Mouse (Mus musculus): Measurements from ENCODE around the gene Klrb1c. TPM values are rescaled to one million over a fixed set of nuclear protein-coding genes. Genes with fewer than 3 reads are reported as not detected.
"Not testable (repeated sequence)": the region's sequence is repeated elsewhere in the genome, so short reads cannot be mapped to it uniquely, and the experiment has no call there.

Klrb1c gene
- total RNA-seq (2017) = 4.6 and 5.6 TPM in 2 replicates

- ATAC-seq (replicated peaks in 1 of 2; ENCODE audit: insufficient read depth in 1 of 2, low FRiP score in 2 of 2, low TSS enrichment in 1 of 2, low read depth in 1 of 2, poor library complexity in 2 of 2, severe bottlenecking in 2 of 2) = no peak
Observed at GRCm38 (mm10) chr6:128789115-128789514, at the start of gene Klrb1c. TSS of gene Klrb1c (minus strand) at chr6:128789215.

- ATAC-seq (replicated peaks in 1 of 2; ENCODE audit: insufficient read depth in 1 of 2, low FRiP score in 2 of 2, low TSS enrichment in 1 of 2, low read depth in 1 of 2, poor library complexity in 2 of 2, severe bottlenecking in 2 of 2) = no peak
Observed at GRCm38 (mm10) chr6:128837454-128838341, 48.7 kb upstream of the Klrb1c start.

DNA sequence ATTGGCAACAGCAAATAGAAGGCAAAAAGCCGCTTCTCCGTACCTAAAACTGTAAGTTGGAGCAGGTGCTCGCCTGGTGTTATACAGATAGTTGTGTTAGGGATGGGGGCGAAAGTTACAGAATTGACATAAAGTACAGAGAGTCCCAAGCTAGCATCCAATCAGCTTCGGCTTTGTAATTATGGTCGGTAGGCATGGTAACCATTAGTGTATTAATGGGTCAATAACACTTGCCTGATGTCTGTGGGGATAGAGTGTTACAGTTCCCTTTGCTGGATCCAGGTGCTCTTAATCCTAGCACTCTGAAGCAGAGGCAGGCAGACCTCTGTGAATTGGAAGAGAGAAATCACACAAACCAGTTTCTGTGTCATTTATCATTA is 47.9 kb upstream of the Klrb1c start:
- ATAC-seq (replicated peaks in 1 of 2; ENCODE audit: insufficient read depth in 1 of 2, low FRiP score in 2 of 2, low TSS enrichment in 1 of 2, low read depth in 1 of 2, poor library complexity in 2 of 2, severe bottlenecking in 2 of 2) = no peak

- ATAC-seq (replicated peaks in 1 of 2; ENCODE audit: insufficient read depth in 1 of 2, low FRiP score in 2 of 2, low TSS enrichment in 1 of 2, low read depth in 1 of 2, poor library complexity in 2 of 2, severe bottlenecking in 2 of 2) = peak; percentile 12 to 24; a peak in 2 of 4 replicates
Observed at GRCm38 (mm10) chr6:128836191-128836954, 47.4 kb upstream of the Klrb1c start.

GRCm38 (mm10) chr6:128835571-128835970 is 46.6 kb upstream of the Klrb1c start:
- ATAC-seq (replicated peaks in 1 of 2; ENCODE audit: insufficient read depth in 1 of 2, low FRiP score in 2 of 2, low TSS enrichment in 1 of 2, low read depth in 1 of 2, poor library complexity in 2 of 2, severe bottlenecking in 2 of 2) = no peak

DNA sequence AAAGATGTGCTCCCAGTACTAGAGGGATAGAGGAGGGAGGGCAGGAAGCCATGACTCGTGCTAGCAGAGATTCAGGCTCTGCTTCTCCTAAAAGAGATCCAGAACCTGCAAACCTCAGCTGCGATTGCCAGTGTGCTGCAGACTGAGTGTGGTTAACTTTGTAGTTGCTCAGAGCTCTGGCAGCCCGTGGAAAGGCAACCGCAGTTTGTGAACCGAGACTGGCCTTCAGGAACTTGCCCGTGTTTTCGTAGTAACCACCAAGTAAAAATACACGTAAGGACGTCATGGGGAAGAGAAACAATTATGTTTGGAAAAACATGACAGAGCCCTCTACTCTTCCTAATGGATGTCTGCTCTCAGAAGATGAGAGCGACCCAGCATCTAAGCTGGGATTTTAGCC is 44.0 kb upstream of the Klrb1c start:
- ATAC-seq (replicated peaks in 1 of 2; ENCODE audit: insufficient read depth in 1 of 2, low FRiP score in 2 of 2, low TSS enrichment in 1 of 2, low read depth in 1 of 2, poor library complexity in 2 of 2, severe bottlenecking in 2 of 2) = no peak

GRCm38 (mm10) chr6:128829837-128830236 is 40.8 kb upstream of the Klrb1c start:
- ATAC-seq (replicated peaks in 1 of 2; ENCODE audit: insufficient read depth in 1 of 2, low FRiP score in 2 of 2, low TSS enrichment in 1 of 2, low read depth in 1 of 2, poor library complexity in 2 of 2, severe bottlenecking in 2 of 2) = no peak

DNA sequence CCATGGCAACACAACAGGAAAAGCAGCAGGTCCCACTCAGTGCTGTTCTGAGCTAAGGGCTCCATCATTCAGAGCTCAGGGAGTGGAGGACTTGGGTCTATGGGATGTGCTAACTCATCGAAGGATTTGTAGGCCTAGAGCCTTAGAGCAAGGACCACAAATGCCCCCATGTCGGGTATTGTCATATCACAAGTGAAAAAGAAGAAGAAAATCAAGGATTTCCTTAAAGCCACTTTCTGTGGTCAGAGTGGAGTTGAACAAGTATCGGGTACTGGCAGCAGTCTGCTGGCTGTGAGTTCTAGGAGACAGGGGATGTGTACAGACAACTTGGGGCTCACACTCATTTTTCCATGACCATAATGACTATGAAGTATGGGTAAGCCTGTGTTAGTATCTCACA is 37.8 kb upstream of the Klrb1c start:
- no peak for ATAC-seq (replicated peaks in 1 of 2; ENCODE audit: insufficient read depth in 1 of 2, low FRiP score in 2 of 2, low TSS enrichment in 1 of 2, low read depth in 1 of 2, poor library complexity in 2 of 2, severe bottlenecking in 2 of 2)

GRCm38 (mm10) chr6:128826132-128826531 is 37.1 kb upstream of the Klrb1c start, which contains the start of the genes Gm44511 and Klrb1b:
TSS of gene Gm44511 (minus strand) at chr6:128826315.
TSS of gene Klrb1b (minus strand) at chr6:128826331.
- ATAC-seq (replicated peaks in 1 of 2; ENCODE audit: insufficient read depth in 1 of 2, low FRiP score in 2 of 2, low TSS enrichment in 1 of 2, low read depth in 1 of 2, poor library complexity in 2 of 2, severe bottlenecking in 2 of 2) = no peak

DNA sequence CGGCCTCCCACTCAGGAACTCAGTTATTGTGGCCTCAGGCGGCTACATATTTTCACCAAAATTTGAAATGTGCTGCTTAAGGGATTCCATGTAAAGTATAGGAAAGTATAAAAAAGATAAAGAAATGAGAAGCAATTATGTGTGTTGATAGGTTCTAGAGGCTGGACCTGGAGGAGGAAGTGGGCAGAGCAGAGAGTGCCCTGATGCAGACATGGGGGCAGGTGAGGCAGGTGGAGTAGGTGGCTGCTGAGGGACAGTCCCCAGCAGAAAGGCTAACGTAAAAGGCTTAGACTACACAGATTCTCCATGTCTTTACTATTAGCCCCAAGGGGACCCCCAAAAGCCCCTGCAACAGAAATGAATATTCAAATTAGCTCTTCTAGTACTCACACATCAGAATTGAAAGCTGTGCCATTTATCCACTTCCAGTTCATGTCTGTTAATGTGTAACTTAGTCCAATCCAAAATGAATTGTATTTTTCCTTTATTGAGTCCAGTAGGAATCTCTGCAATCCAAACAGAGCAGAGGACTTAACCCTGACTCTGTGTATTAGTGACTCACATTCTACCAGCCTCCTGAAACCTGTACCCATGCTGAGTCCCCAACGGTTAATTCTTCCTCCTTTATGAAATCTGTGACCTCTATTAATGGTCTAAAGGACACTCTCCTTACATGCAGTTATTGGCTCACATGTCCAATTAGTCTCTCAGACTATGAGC is 29.2 kb upstream of the Klrb1c start:
- ATAC-seq (replicated peaks in 1 of 2; ENCODE audit: insufficient read depth in 1 of 2, low FRiP score in 2 of 2, low TSS enrichment in 1 of 2, low read depth in 1 of 2, poor library complexity in 2 of 2, severe bottlenecking in 2 of 2) = no peak

GRCm38 (mm10) chr6:128808532-128808931 is 19.5 kb upstream of the Klrb1c start:
- ATAC-seq (replicated peaks in 1 of 2; ENCODE audit: insufficient read depth in 1 of 2, low FRiP score in 2 of 2, low TSS enrichment in 1 of 2, low read depth in 1 of 2, poor library complexity in 2 of 2, severe bottlenecking in 2 of 2) = peak; percentile 80 to 91

DNA sequence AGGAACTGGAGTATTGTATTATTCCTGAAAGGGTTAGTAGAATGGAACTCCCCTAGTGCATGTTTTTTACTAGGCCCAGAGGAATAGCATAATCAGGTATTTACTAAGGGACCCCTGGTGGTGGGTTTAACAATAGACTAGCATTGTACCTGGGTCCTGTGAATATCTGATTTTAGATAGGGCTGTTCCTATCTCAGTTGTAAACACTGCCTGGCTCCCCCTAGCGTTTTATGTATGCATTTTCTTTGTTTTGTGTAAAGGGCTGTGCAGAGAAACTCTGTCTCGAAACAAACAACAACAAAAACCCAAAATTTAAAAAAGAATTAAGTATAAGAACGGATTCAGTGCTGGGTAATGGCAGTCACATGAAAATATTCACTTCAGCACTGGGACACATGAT is 18.0 kb upstream of the Klrb1c start:
- ATAC-seq (replicated peaks in 1 of 2; ENCODE audit: insufficient read depth in 1 of 2, low FRiP score in 2 of 2, low TSS enrichment in 1 of 2, low read depth in 1 of 2, poor library complexity in 2 of 2, severe bottlenecking in 2 of 2) = no peak

DNA sequence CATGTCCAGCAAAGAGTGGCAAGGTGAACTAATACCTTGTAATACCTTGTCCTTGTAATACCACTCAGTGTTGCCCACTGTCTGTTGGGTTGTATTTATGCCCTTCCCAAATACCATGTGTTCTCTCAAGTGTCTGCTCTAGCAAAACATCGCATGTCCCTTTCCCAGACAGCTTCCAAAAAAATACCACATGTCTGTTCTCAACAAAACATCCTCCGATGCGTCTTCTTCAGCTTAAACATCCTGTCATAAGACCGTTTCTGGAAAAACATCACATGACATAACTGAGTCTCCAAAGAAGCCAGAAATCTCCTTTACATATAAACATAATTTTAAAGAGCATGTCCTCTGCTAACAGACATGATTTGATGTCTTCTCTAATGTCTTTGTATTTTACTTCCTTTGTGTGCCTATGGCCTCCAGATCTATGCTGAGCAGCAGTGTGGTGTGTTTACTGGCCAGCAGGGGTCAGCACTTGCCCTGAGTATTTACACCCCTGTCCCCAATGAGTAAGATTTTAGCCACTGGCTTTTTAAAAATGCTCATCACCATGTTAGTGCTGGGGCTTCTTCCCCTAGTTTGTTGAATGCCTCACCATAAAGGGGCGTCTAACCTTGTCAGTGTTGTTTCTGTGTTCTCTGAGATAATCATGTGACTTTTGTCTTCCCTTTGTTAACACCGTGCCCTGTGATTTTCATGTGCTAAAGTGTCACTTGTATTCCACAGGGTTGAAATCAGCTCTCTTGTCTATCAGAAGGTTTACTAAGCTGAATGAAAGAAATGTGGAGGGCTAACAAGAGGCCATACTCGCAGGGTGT is 16.0 kb upstream of the Klrb1c start:
- ATAC-seq (replicated peaks in 1 of 2; ENCODE audit: insufficient read depth in 1 of 2, low FRiP score in 2 of 2, low TSS enrichment in 1 of 2, low read depth in 1 of 2, poor library complexity in 2 of 2, severe bottlenecking in 2 of 2) = peak; percentile 61 to 63

- ATAC-seq (replicated peaks in 1 of 2; ENCODE audit: insufficient read depth in 1 of 2, low FRiP score in 2 of 2, low TSS enrichment in 1 of 2, low read depth in 1 of 2, poor library complexity in 2 of 2, severe bottlenecking in 2 of 2) = peak; percentile 85 to 86
Observed at GRCm38 (mm10) chr6:128802999-128803857, 14.2 kb upstream of the Klrb1c start.

DNA sequence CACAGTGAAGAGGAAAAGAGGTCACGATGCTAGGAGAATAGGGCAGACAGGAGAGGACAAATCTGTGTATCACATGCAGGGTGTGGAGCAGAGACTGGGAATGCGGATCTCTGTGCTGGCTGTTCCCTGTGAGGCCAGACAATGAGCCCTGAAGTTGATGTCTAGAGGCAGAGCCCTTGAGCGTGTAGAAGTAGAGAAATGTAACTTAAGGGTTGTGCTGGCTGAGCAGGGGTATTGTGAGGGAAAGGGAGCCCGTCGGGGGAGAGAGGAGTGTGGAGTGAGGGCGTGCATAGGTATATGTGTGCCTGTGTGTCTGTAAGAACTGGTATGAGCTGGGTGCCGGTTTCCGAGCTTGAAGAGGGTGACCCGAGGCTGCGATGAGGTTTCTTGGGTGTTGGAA is 13.5 kb upstream of the Klrb1c start:
- ATAC-seq (replicated peaks in 1 of 2; ENCODE audit: insufficient read depth in 1 of 2, low FRiP score in 2 of 2, low TSS enrichment in 1 of 2, low read depth in 1 of 2, poor library complexity in 2 of 2, severe bottlenecking in 2 of 2) = peak in 1 of 2 experiments; percentile 8; a peak in 2 of 4 replicates

DNA sequence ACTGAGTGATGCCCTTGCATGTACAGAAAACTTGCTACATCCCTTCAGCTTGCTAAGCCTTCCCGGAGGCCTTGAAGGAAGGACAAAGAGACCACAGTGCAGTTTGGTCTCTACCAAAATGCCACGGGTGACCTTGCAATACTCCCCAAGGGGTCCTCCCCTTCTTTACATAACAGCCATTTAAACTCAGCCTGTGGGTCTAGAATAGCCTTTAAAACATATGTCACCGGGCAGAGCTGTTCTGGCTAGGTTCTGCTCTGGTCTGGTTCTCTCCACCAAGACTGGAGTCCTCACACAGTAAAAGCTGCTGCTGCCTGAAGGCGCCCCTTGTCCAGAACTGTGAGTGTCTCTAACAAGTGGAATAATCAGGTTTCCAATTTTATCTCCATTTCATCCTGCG is 11.7 kb upstream of the Klrb1c start:
- not testable (repeated sequence) for ATAC-seq (replicated peaks in 1 of 2; ENCODE audit: insufficient read depth in 1 of 2, low FRiP score in 2 of 2, low TSS enrichment in 1 of 2, low read depth in 1 of 2, poor library complexity in 2 of 2, severe bottlenecking in 2 of 2)
